Mouse (Mus musculus) olfactory bulb, adult 2 months (tissue): ENCODE measurements around the gene Chpf. TPM values are rescaled to one million over a fixed set of nuclear protein-coding genes. Genes with fewer than 3 reads are reported as not detected.

ENCODE experiments used
- H3K27ac ChIP-seq: fragments of 200-500 bp; 2 replicates; pipeline ENCODE4 v1.5.1; 2012; ENCODE audit warnings: low read depth, low read length; ENCODE audit not compliant: insufficient read depth
- H3K4me1 ChIP-seq: fragments of 200-500 bp; 2 replicates; pipeline ENCODE4 v1.6.1; 2012; ENCODE audit warnings: low read length; ENCODE audit not compliant: control insufficient read depth, insufficient read depth
- H3K4me3 ChIP-seq: fragments of 200-500 bp; 2 replicates; pipeline ENCODE4 v1.5.1; 2012; ENCODE audit warnings: mild to moderate bottlenecking, low read depth, low read length, moderate library complexity; ENCODE audit not compliant: insufficient read depth
- CTCF ChIP-seq: fragments of 200-500 bp; IDR thresholded peaks from 2 replicates; pipeline ENCODE4 v1.5.1; 2012; ENCODE audit warnings: low read depth, mild to moderate bottlenecking, low read length, moderate library complexity; ENCODE audit not compliant: insufficient read depth
- POLR2A ChIP-seq: fragments of 200-500 bp; IDR thresholded peaks from 2 replicates; pipeline ENCODE4 v1.6.1; 2012; ENCODE audit warnings: mild to moderate bottlenecking, low read depth, low read length, moderate library complexity; ENCODE audit not compliant: insufficient read depth
- WGBS: fragments of 180-500 bp; shearing (Covaris S2); methylation state at CpG from one replicate; pipeline ENCODE4 v1.1.7; 2018; 5-methylcytosine and 5-hydroxymethylcytosine counted together
- polyA plus RNA-seq: library from polyadenylated mRNA; stranded (reverse); fragments of >200 nt; gene quantifications from 2 replicates; pipeline ENCODE4 v1.2.4, GENCODE M21; 2012; ENCODE audit warnings: low replicate concordance; ENCODE audit not compliant: missing spikeins, insufficient read depth, insufficient read length

Gene Chpf
- polyA plus RNA-seq, 1 experiment = not detected

DNA sequence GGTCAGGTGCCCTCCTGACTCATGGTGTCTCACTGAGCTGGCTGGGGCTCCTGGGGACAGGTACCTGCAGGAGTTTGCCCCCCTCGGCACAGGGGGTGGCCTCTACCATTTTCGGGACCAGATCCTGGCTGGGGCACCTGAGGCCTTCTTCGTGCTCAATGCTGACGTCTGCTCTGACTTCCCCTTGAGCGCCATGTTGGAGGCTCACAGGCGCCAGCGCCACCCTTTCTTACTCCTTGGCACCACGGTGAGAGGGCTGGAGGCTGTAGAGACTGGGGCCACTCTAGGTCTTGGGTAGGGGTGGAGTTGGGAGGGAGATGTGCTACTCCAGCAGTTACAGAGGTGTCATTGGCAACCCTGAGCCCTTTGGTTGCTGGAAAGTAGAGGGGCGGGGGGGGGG is 40.3 kb downstream of the Chpf start:
- Histone ChIP-seq H3K27ac (no peak overlapping the region), H3K4me1 (peaks cover 28% of the 10 kb centered on the region), H3K4me3 (no peak overlapping the region)
- TF ChIP-seq CTCF (no peak), POLR2A (no peak)
- WGBS = 91% methylated on average over 8 of the region's 9 CpGs

DNA sequence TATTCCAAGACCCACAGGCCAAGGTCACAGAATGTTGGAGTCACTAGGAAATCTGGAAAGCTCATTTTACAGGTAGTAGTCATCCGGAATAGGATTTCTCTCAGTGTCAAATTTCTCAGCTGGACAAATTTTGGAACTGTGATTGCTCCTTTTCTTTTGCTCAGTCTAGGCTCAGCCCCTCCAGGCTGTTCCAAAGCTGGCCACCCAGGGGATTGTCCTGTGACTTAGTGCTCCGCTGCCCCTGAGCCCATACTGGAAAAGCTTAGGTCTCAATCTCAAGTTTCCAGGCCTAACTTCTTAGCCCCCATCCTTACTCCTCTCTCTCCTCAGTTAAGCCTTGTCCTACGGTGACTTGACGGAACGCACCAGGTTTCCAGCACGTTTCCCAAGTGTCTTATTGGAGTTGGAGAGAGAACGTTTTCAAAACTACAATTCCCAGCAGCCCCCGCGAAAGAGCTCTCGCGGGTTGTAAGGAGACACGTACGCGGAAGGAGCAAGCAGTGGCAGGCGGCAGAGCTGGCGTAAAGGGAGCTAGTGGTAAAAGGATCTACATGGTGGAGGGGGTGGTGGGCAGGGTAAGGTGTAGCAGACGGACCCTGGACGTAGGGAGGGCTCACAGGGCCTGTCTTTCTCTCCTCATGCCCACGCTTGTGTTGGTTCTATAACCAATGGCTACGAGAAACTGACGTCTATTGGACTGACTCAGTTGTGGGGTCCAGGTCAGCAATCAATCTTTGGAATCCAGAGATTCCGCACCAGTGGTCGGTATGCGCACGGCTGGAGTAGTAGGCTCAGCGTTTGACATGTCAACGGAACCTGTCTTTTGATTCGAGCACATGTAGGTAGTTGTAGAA is 43.4 kb downstream of the Chpf start, which contains the start of gene Gmppa:
Gene Gmppa (plus strand): TSS at position 456 of the 854 bp plus-strand sequence.
- 5% methylated on average over 28 of the region's 28 CpGs for WGBS
- TF ChIP-seq CTCF (no peak), POLR2A (peak; percentile 38; the same call in 1 of the 2 replicates)
- Histone ChIP-seq H3K4me3 (peak within 1 kb of the TSS; percentile 48), H3K27ac (no peak within 1 kb of the TSS), H3K4me1 (peaks cover 6% of the 10 kb centered on the region)

DNA sequence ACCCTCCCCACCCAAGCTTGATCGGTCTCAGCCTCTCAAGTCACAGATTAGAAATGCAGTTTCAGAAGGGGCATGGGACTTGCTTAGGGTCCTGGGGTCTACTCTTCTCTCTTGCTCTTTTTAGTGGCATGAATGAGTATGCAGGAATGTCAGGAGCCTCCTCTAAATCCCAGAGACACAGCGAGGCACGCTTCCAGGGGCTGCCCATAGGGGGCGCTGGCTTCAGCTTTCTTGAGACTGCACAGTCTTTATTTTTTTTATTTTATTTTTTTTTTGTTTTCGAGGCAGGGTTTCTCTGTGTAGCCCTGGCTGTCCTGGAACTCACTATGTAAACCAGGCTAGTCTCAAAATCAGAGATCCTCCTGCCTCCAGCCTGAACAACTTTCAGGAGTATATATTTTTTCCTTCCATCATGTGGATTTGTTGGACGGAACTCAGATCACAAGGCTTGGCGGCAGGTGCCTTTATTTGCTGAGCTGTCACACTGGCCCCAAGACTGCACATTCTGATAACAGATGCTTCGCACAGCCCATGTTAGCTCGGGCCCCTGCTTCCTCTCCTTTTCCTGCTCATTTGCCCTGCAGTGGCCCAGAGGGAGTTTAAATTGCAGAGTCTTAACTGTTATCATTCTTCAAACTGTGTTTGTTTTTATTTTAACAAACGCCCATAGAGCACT is 53.2 kb downstream of the Chpf start:
- TF ChIP-seq CTCF = peak; percentile 55
- TF ChIP-seq POLR2A = no peak
- Histone ChIP-seq H3K4me3 (no peak overlapping the region), H3K4me1 (peaks cover 35% of the 10 kb centered on the region), H3K27ac (no peak overlapping the region)
- 51% methylated on average over 10 of the region's 10 CpGs for WGBS

Other genes starting within 250 kb of the Chpf start
- gene A630095N17Rik, start 247.2 kb downstream of the Chpf start, polyA plus RNA-seq = not detected in 2 replicates
- not detected in 2 replicates for gene Dnajb2, start 242.9 kb downstream of the Chpf start, polyA plus RNA-seq
- gene Ptprn, start 214.8 kb downstream of the Chpf start, polyA plus RNA-seq = not detected in 2 replicates
- gene Resp18, start 200.9 kb downstream of the Chpf start, polyA plus RNA-seq = not detected in 2 replicates
- not detected in 2 replicates for gene Dnpep, start 161.3 kb downstream of the Chpf start, polyA plus RNA-seq
- gene Des, start 119.0 kb downstream of the Chpf start, polyA plus RNA-seq = not detected in 2 replicates
- gene Speg, start 104.0 kb downstream of the Chpf start, polyA plus RNA-seq = not detected in 2 replicates
- not detected in 2 replicates for gene Gmppa, start 43.4 kb downstream of the Chpf start, polyA plus RNA-seq
- not detected in 2 replicates for gene Asic4, start 28.9 kb downstream of the Chpf start, polyA plus RNA-seq
- not detected in 2 replicates for gene Tmem198, start 225 bp upstream of the Chpf start, polyA plus RNA-seq
- gene Obsl1, start 27.1 kb upstream of the Chpf start, polyA plus RNA-seq = not detected in 2 replicates
- gene Inha, start 27.8 kb upstream of the Chpf start, polyA plus RNA-seq = not detected in 2 replicates
- not detected in 2 replicates for gene Stk11ip, start 42.2 kb upstream of the Chpf start, polyA plus RNA-seq
- not detected in 2 replicates for gene Slc4a3, start 67.0 kb upstream of the Chpf start, polyA plus RNA-seq